Mouse (Mus musculus) liver, embryonic 12.5 days (tissue): ENCODE results near the gene Gm3676. TPM values are rescaled to one million over a fixed set of nuclear protein-coding genes. Genes with fewer than 3 reads are reported as not detected.
"Not testable (repeated sequence)": the region's sequence is repeated elsewhere in the genome, so short reads cannot be mapped to it uniquely, and the experiment has no call there.

Experiments used
- ATAC-seq: fragments of 200-750 bp; cut with Nextera tagmentation; 2 replicates; pipeline ENCODE4 v1.8.0; 2017; ENCODE audit warnings: moderate number of reproducible peaks, mild to moderate bottlenecking, moderate library complexity
- H3K27ac ChIP-seq: fragments of 300-500 bp; sonication (generic); 2 replicates; pipeline ENCODE4 v1.5.1; 2016; ENCODE audit warnings: mild to moderate bottlenecking
- H3K27me3 ChIP-seq: fragments of 300-500 bp; sonication (generic); replicated peaks from 2 replicates; pipeline ENCODE4 v1.6.1; 2016; ENCODE audit warnings: mild to moderate bottlenecking, moderate library complexity
- H3K36me3 ChIP-seq: fragments of 300-500 bp; sonication (generic); 2 replicates; pipeline ENCODE4 v1.6.1; 2016; ENCODE audit warnings: mild to moderate bottlenecking, moderate library complexity
- H3K4me1 ChIP-seq: fragments of 300-500 bp; sonication (generic); 2 replicates; pipeline ENCODE4 v1.6.1; 2016
- H3K4me2 ChIP-seq: fragments of 300-500 bp; sonication (generic); 2 replicates; pipeline ENCODE4 v1.6.1; 2016; ENCODE audit warnings: mild to moderate bottlenecking, moderate library complexity
- H3K4me3 ChIP-seq: fragments of 300-500 bp; sonication (generic); 2 replicates; pipeline ENCODE4 v1.5.1; 2016; ENCODE audit warnings: mild to moderate bottlenecking, moderate library complexity
- H3K9ac ChIP-seq: fragments of 300-500 bp; sonication (generic); 2 replicates; pipeline ENCODE4 v1.6.1; 2016; ENCODE audit warnings: mild to moderate bottlenecking, moderate library complexity
- H3K9me3 ChIP-seq: fragments of 300-500 bp; sonication (generic); replicated peaks from 2 replicates; pipeline ENCODE4 v1.6.1; 2016; ENCODE audit warnings: mild to moderate bottlenecking, moderate library complexity
- WGBS: fragments of 180-500 bp; shearing (Covaris S2); methylation state at CpG from one replicate; pipeline ENCODE4 v1.1.7; 2016; ENCODE audit not compliant: insufficient replicate concordance; 5-methylcytosine and 5-hydroxymethylcytosine counted together
- polyA plus RNA-seq: library from polyadenylated mRNA; unstranded; fragments of >200 nt; fragmentation: Nextera tagmentation; extraction: Ambion mirVana; gene quantifications from 2 replicates; pipeline ENCODE4 v1.2.1, GENCODE M21; 2016

Gene Gm3676
- not detected in 2 replicates for polyA plus RNA-seq

DNA sequence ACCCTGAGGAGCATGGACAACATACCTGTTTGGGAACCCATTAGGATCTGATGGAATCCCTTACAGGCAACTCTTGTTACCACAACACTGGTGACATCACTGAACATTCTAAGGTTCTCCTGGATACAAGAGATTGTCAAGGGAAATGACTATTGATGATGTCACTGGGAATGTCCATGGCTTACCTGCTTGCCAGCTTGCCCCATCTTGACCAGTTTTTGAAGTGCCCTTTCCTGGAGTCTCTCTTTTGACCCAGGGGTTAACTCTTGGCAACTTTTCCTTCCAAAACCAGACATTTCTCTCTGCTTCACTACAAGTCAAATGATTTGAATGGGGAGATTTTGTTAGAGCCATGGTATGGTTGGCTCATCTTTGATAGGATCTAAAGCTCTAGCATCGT lies at the start of gene Gm3676:
Gm3676 (minus strand) TSS at position 101 of the 400 bp plus-strand sequence.
- H3K36me3 ChIP-seq, H3K4me3 ChIP-seq, H3K27ac ChIP-seq, H3K27me3 ChIP-seq, H3K4me2 ChIP-seq, ATAC-seq, H3K4me1 ChIP-seq, H3K9ac ChIP-seq, H3K9me3 ChIP-seq: not testable (repeated sequence)
- no CpG with 5 or more reads among the region's 1 CpGs for WGBS

DNA sequence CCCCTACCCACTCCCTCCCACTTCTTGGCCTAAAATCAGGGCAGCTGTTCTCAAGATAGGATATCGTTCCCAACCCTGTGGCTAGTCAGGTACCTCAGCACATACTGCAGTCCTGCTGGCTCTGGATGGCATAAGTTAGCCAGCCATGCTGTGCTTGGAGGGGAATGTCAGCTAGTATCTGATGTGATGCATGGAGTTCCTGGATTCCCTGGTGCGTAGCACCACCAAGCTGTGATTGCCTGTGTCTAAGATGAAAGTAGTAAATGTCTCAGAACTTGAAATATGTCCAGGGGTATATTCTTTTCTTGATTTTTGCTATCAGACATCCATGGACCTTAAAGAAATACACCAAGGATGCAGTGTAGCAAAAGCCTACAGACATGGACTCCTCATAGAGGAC lies 1.9 kb upstream of the Gm3676 start:
- WGBS, result 64% methylated on average over 2 of the region's 2 CpGs
- not testable (repeated sequence) for H3K4me1 ChIP-seq

DNA sequence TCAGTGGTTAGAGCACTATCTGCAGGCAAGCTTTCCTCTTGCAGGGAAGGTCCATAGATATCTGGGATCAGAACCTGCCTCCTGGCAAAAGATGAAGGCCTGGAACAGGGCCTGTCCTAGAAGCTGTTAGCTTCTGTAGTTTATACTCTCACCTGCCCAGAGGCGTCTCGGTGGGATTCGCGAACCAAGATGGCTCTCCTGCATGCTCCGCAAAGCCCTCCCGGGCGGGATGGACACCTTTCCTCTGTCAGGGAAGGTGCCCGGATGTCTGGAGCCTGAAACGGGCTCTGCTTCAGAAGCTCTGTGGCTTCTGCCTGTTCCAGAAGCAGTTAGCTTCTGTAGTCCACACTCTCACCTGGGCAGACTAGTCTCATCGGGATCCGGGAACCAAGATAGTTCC lies 16.1 kb downstream of the Gm3676 start:
- 91% methylated on average over 9 of the region's 11 CpGs for WGBS

More for the DNA sequence above, 1.9 kb upstream of the Gm3676 start:
- H3K4me3 ChIP-seq, H3K4me2 ChIP-seq, H3K27me3 ChIP-seq, H3K9me3 ChIP-seq, H3K36me3 ChIP-seq, H3K27ac ChIP-seq, ATAC-seq, H3K9ac ChIP-seq: not testable (repeated sequence)

DNA sequence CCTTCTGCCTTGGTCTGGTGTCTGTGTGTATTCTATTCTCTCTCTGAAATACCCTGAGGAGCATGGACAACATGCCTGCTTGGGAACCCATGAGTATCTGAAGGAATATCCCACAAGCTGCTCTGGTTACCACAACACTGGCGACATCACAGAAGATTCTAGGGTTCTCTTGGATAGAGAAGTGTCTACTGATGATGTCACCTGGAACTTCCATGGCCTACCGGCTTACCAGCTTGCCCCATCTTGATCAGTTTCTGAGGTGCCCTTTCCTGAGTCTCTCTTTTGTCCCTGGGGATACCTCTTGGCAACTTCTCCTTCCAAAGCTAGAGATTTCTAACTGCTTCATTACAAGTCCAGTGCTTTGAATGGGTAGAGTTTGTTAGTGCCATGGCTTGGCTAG lies 21.8 kb downstream of the Gm3676 start, which contains the start of gene Gm3072:
Gm3072 (minus strand) TSS at position 101 of the 400 bp plus-strand sequence.
- 36% methylated on average over 1 of the region's 2 CpGs for WGBS
- H3K27me3 ChIP-seq, H3K9ac ChIP-seq, ATAC-seq, H3K27ac ChIP-seq, H3K4me2 ChIP-seq, H3K4me3 ChIP-seq, H3K9me3 ChIP-seq, H3K36me3 ChIP-seq, H3K4me1 ChIP-seq: not testable (repeated sequence)

More for the DNA sequence above, 16.1 kb downstream of the Gm3676 start:
- not testable (repeated sequence) for H3K9ac ChIP-seq, H3K36me3 ChIP-seq, H3K27me3 ChIP-seq, H3K27ac ChIP-seq, H3K4me1 ChIP-seq, ATAC-seq, H3K9me3 ChIP-seq, H3K4me2 ChIP-seq, H3K4me3 ChIP-seq

DNA sequence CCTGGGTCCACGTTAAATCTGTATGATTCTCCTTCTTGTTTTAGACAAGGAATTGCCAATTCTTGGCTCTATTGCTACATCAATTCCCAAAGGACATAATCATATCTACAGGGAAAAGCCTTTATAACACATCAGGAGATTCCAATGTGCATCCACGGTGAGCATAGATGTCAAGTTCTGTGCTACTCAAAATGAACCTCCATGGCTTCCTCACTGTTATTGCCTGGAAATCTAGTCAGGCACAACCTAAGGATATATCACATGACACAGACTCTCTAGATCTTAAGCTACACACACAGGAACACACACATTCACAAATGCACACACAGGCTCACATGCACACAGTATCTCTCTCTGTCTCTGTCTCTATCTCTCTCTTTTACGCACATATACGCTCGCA lies 23.8 kb downstream of the Gm3676 start:
- not testable (repeated sequence) for H3K4me2 ChIP-seq, H3K27me3 ChIP-seq, H3K9ac ChIP-seq, H3K4me3 ChIP-seq, H3K36me3 ChIP-seq, H3K27ac ChIP-seq, H3K4me1 ChIP-seq, H3K9me3 ChIP-seq, ATAC-seq
- WGBS, result 76% methylated on average over 4 of the region's 5 CpGs

DNA sequence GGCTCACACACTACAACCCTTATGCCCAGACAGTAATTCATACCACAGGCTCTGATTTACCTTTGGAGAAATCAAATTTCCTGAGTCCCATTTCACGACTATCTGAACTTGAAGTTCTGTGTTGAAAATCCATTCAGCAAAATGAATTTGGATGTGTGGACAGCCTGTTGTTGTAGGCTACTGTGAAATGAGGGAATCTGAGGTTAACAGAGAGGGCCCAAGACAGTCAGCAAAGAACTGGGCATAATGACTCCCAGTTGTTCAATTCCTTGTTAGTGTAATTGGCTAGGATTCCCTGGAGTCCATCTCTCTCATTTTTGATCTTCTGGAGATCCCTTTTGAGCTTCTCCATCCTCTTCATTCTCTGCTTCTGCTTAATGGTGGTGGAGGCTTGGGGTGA lies 35.6 kb downstream of the Gm3676 start:
- H3K27me3 ChIP-seq, H3K9me3 ChIP-seq, H3K4me2 ChIP-seq, H3K4me3 ChIP-seq, H3K36me3 ChIP-seq, H3K4me1 ChIP-seq, H3K27ac ChIP-seq, ATAC-seq, H3K9ac ChIP-seq: not testable (repeated sequence)
- WGBS, result 60% methylated on average over 1 of the region's 1 CpGs

DNA sequence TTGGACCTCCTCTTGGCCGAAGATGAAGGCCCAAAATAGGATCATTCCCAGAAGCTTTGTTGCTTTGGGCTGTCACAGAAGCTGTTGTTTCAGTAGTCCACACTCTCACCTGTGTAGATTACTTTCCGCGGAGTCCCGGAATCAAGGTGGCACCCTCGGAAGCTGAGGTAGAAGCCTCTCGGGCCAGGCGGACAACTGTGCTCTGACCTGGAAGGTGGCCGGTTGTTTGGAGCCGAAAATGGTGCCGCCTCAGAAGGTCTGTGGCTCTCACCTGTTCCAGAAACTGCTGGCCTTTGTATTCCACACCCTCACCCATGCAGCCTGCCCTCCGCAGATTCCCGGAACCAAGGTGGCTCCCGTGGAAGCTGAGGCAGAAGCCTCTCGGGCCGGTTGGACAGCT lies 45.4 kb downstream of the Gm3676 start:
- H3K4me1 ChIP-seq, H3K27me3 ChIP-seq, H3K4me3 ChIP-seq, ATAC-seq, H3K36me3 ChIP-seq, H3K27ac ChIP-seq, H3K9me3 ChIP-seq, H3K4me2 ChIP-seq, H3K9ac ChIP-seq: not testable (repeated sequence)
- WGBS, result 76% methylated on average over 15 of the region's 15 CpGs

Other genes with a start within 250 kb of the Gm3676 start
- gene Gm6482, start 238.2 kb downstream of the Gm3676 start, polyA plus RNA-seq, result not detected in 2 replicates
- gene Gm7954, start 193.0 kb downstream of the Gm3676 start, polyA plus RNA-seq, result not detected in 2 replicates
- not detected in 2 replicates for gene Gm3486, start 157.0 kb downstream of the Gm3676 start, polyA plus RNA-seq
- gene Gm7970, start 90.9 kb downstream of the Gm3676 start, polyA plus RNA-seq, result not detected in 2 replicates
- gene 1700049E17Rik2, start 73.3 kb downstream of the Gm3676 start, polyA plus RNA-seq, result not detected in 2 replicates
- not detected in 2 replicates for gene Gm3072, start 21.9 kb downstream of the Gm3676 start, polyA plus RNA-seq
- not detected in 2 replicates for gene Gm8068, start 55.4 kb upstream of the Gm3676 start, polyA plus RNA-seq
- not detected in 2 replicates for gene Gm7929, start 104.1 kb upstream of the Gm3676 start, polyA plus RNA-seq
- gene Gm47189, start 126.0 kb upstream of the Gm3676 start, polyA plus RNA-seq, result not detected in 2 replicates